Mouse (Mus musculus) 3T3-L1 (cell line): ENCODE data around the gene Fhad1.

Experiments used
- DNase-seq: peaks from one replicate; pipeline ENCODE4 v3.0.0-alpha.2; 2015; ENCODE audit warnings: low read depth, low spot score

Gene Fhad1

DNA sequence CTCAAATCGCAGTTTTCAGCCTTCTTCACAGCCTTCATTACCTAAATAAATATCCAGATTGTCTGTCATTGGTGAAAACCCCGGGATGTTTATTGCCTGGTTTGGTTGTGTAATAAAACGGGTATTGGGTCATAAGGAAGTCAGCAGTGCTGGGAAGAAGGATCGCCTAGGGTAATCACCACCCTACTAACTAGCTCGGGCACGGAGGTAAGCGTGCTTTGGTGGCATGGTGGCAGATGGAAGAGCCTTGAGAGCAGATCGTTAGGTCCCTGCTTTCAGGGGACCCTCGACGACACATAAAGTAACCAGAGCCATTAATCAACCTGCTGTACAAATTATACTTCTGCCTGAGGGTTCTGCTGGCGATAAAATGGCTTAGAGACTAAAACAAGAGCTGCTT, 36.3 kb downstream of the Fhad1 start:
- no peak for DNase-seq

GRCm38 (mm10) chr4:141977346-141977745, 37.5 kb downstream of the Fhad1 start:
- no peak for DNase-seq

GRCm38 (mm10) chr4:141976163-141976562, 38.7 kb downstream of the Fhad1 start:
- DNase-seq = peak; percentile 66

DNA sequence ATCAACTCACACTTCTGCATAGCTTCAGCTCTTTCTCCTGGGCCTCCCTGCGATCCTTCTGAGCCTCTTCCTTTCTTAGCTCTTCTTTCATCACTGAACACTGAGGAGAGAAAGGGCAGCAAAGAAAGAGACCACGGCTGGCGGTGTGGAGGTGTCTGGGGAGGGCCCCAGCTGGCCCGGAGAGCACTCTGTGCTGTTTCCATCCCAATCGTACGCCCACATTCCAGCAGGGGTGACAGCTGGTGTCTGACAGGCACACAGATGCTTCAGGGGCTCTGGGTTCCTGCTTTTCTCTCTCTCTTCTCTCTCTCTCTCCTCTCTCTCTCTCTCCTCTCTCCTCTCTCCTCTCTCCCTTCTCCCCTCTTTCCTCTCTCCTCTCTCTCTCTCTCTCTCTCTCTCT, 50.3 kb downstream of the Fhad1 start:
- no peak for DNase-seq

DNA sequence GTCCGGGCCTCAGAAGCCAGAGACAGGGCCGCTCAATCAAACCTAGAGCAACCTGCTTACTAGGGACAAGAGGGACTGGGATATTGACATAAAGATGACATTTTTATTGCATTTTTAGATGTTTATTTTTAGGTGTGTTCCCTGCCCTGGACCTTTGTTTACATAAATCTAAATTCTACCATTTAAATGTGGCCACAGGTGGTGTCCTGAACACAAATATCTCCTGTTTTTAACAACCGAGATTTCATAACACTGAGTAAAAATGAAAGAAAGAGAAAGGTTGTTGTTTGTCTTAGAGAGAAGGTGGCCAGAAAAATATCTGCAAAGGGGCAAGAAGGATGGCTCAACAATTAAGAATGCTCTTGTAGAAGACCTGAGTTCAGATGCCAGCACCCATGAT, 51.0 kb downstream of the Fhad1 start:
- no peak for DNase-seq

DNA sequence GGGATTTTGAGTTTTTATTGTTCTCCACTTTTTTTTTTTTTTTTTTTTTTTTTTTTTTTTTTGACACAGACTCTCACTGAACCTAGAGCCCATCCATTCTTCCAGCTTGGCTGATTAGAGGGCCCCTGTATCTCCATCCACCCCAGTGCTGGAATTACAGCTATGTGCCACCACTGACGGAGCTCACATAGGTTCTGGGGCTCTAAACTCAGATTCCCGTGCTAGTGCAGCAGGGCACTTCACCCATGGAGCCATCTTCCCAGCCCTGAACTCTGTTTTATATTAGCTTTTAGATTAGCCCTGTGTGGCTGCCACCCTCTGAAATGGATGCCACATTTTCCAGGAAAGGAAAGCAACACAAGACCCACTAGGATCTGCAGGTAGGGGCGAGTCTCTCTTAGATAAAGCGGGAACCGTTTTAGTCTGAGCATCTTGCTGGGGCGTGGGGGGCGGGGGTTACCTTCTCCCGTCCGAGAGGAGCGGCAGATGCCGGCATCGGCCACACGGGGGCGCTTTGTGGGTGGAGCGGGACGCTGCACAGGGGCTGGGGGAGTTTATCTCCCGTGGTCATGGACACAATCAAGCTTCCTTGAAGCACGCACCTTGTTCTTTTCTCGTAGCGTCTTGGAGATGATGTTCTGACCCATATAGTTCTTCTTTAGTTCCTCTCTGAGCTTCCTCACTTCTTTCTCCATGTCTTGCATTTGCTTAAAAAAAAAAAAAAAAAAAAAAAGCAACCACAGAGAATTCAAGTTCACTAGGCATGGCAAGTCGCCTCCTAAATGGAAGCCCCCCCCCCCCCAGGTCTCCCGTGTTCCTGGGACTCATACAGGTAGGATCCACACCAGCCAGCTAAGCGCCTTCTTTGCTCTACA, 51.8 kb downstream of the Fhad1 start:
- DNase-seq = no peak

- no peak for DNase-seq
These were observed 54.8 kb downstream of the Fhad1 start for GRCm38 (mm10) chr4:141960037-141960436.

DNA sequence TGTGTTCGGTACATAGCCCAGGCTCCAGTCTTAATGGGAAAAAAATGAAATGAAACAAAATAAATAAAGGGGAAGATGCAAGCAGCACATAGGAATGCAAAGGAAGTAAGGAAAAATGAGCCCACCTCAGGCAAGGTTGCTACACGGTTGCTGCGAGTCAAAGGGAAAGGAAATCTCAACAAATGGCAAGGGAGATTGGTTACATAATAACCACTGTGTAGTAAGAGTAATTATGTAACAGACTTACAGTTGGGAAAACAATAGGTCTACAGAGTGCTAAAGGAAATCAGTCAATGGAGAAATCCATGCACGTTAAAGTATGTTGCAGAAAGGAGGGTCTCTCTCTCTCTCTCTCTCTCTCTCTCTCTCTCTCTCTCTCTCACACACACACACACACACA, 55.3 kb downstream of the Fhad1 start:
- no peak for DNase-seq

GRCm38 (mm10) chr4:141958614-141959375, 56.1 kb downstream of the Fhad1 start:
- DNase-seq = peak; percentile 45

DNA sequence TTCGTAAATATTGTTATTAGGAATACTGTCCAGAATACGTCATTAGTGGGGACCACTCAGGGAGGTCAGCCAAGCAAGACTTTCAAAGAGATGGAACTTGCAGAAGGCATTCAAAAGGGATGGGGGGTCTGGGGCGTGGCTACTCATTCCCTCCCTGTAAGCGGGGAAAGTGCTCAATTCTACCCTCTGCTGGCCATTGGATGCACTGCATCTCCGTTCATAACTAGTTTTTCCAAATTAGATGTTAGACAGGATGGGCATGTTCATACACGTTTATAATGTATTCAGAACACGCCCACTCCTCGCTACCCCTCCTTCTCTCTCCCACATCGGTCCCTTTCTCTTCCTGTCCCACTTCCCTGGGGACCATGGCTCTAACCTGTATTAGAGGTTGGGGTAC, 56.7 kb downstream of the Fhad1 start:
- DNase-seq = peak; percentile 80

DNA sequence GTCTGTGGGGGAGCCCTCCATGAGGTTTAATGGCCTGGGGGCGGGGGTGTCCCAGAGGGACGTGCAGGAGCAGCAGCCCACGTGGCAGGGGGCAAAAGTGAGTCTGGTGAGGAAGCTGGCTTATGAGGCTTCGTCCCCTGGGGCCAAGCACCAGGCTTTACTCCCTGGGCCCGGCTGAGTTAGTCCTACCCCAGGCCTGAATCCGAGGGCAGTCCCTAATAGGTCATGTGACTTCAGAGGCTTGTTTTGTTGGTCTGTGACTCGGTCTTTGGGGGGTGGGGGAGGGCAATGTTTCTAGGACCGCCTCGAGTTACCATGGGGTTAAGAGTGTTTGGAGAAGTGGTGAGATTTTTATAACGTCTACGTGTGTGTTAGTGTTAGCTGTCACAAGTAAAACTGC, 57.1 kb downstream of the Fhad1 start:
- DNase-seq = no peak

GRCm38 (mm10) chr4:141956931-141957330, 58.0 kb downstream of the Fhad1 start:
- DNase-seq = no peak

DNA sequence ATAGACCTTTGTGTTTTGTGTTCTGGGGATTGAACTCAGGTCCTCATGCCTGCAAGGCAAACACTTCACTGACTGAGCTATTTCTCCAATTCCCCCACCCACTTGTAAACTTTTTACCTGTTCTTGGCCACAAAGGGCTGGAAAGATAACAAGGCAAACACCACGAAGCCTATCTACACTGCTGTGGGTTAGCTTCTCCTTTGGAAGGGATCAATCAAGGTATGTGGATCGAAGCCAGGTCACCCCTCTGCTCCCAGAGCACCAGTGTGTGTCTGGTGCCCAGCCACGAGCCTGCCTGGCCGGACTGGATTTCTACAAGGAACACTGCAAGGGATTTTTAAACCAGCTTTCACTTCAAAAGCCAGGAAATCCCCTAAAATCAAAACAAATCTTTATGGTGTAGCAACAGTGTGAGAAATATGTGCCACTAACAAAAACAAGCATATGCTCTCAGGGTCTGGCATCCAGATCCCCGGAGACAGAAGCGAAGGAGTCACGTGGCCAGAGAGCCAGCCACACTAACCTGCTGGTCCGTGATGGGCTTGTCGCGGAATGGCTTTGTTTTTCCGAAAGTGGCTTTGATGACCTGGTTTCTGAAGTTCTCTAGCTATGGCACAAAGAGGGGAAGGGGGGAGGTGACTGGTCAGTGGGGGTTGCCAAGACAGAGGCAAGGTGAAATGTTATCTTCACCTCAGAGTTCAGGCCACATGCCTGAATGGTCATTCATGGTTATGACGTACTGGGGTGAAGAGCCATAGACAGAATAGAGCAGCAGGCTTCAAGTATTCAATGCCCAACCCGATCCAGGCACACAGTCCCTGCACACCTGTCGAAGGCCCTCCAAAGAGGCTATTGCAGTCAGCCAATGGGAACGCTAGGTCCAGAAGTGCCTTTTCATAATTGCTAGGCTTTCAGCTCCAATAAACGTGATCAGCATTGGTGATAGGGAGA, 59.8 kb downstream of the Fhad1 start:
- DNase-seq = no peak

GRCm38 (mm10) chr4:141953859-141954258, 61.0 kb downstream of the Fhad1 start:
- DNase-seq = no peak

DNA sequence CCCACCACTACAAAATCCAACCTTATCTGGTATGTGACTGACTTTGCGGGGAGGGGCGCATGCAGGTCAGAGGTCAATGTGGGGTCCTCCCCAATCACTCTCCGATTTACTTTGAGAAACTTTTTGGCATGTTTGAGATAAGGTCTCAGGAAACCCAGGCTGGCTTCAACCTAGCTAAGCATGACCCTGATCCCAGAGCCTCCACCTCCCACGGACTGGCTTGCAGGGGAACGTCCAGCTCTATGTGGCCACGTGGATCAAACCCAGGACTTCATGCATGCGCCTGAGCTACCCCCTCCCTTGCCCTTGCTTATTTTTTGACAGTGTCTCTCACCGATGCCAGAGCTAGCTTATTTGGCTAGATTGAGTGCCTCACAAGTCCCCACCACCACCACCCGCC, 61.6 kb downstream of the Fhad1 start:
- no peak for DNase-seq

DNA sequence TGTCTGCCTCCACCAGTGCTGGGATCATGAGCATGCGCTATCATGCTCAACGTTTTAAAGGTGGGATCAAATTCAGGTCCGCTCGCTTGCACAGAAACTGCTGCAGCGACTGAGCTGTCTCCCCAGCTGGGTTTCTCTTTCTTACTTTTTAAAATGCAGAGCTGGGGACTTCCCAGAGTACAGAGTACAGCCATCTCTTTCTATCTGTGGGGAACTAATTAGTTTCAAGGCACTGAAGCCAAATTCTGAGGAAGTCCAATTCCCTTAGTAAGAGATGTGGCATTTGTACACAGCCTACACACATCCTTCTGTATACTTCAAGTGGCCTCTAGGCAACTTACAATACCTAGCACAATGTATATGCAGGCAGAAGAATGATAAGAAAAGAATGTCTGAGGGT, 62.1 kb downstream of the Fhad1 start:
- no peak for DNase-seq

GRCm38 (mm10) chr4:141952114-141952513, 62.8 kb downstream of the Fhad1 start:
- DNase-seq = no peak

GRCm38 (mm10) chr4:141949436-141949835, 65.4 kb downstream of the Fhad1 start:
- no peak for DNase-seq

DNA sequence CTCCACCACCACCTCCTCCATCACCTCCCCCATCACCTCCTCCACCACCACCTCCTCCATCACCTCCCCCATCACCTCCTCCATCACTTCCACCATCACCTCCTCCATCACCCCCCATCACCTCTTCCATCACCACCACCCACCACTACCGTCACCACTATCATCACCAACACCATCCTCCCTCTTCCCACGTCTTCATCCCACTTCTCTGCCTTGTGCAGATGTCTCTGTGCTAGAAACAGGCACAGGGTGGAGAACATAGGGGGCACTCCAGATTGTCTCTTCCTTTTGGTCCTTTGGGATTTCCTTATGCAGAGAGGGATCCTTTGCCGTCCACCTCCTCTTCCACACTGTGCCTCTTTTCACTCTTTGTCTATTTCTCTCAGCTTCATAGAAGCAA, 66.1 kb downstream of the Fhad1 start:
- no peak for DNase-seq

DNA sequence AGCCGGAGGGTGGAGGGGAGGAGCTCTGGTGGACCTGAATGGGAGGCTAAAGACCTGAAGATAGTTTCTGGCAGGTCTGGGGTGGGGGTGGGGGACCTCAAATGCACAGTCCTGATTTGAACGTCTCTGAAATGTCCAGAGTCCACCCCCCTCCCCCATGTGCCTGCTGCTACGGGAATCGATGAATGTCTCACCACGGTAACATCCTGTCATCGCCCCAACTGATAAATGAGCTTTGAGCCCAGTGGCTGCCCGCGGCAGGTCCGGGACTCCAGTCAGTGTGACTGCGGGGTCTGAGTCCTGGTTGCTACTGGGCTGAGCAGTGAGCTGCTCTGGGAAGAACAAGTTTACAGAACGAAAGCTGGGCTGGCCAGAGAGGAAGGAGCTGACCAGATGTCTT, 72.5 kb downstream of the Fhad1 start:
- peak; percentile 10 for DNase-seq

DNA sequence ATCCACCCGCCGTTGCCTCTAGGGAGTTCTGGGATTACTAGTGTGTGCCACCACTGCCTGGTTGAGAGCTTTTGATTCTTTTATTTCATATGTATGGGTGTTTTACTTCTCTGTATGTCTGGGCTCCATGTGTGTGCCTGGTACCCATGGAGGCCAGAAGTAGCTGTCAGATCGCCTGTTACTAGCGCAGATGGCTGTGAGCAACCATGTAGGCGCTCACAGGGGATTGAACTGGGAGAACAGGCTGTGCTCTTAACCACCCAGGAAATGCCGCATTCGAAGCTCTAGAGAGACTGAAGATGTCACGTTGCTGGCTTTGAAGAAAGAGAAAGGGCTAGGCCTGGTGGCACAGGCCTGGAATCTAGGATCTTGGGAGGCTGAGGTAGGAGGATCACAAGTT, 73.6 kb downstream of the Fhad1 start:
- no peak for DNase-seq

- DNase-seq = no peak
These were observed 76.3 kb downstream of the Fhad1 start for GRCm38 (mm10) chr4:141938535-141938934.
